Mouse (Mus musculus) lung, adult 2 months (tissue): ENCODE measurements around the gene Wdr95. TPM values are rescaled to one million over a fixed set of nuclear protein-coding genes. Genes with fewer than 3 reads are reported as not detected.

ENCODE experiments used
- DNase-seq: peaks from one replicate; pipeline ENCODE4 v3.0.0; 2022
- H3K4me1 ChIP-seq: fragments of 200-500 bp; 2 replicates; pipeline ENCODE4 v1.6.1; 2011; ENCODE audit warnings: low read length; ENCODE audit not compliant: control insufficient read depth, insufficient read depth
- H3K4me3 ChIP-seq: fragments of 200-500 bp; replicated peaks from 2 replicates; pipeline ENCODE3; 2011; ENCODE audit warnings: low read depth, mild to moderate bottlenecking, control low read depth, low read length; ENCODE audit errors: extremely low read depth
- CTCF ChIP-seq: fragments of 200-500 bp; IDR thresholded peaks from 2 replicates; pipeline ENCODE4 v1.5.1; 2011; ENCODE audit warnings: mild to moderate bottlenecking, low read length, control low read depth; ENCODE audit not compliant: insufficient read depth
- POLR2A ChIP-seq: fragments of 200-500 bp; IDR thresholded peaks from 2 replicates; pipeline ENCODE4 v1.6.1; 2011; ENCODE audit warnings: low read depth, mild to moderate bottlenecking, control low read depth, low read length, borderline replicate concordance; ENCODE audit errors: extremely low read depth
- WGBS: fragments of 180-500 bp; shearing (Covaris S2); methylation state at CpG from one replicate; pipeline ENCODE4 v1.1.7; 2018; 5-methylcytosine and 5-hydroxymethylcytosine counted together
- polyA plus RNA-seq: library from polyadenylated mRNA; depleted of rRNA; stranded (reverse); fragments of >200 nt; gene quantifications from 2 replicates; pipeline ENCODE4 v1.2.3, GENCODE M21; 2012; rRNA removed

Wdr95 gene
- polyA plus RNA-seq, 1 experiment, result 1.9 TPM

- WGBS, result 62% methylated on average over 6 of the region's 6 CpGs
- no peak overlapping the region for H3K4me3 ChIP-seq
- no peak for DNase-seq
- H3K4me1 ChIP-seq, result no peaks in the 10 kb centered on the region
- TF ChIP-seq POLR2A, result no peak
- no peak for TF ChIP-seq CTCF
Observed at GRCm38 (mm10) chr5:149648895-149649406, 120.5 kb downstream of the Wdr95 start.

GRCm38 (mm10) chr5:149649499-149650178 lies 121.2 kb downstream of the Wdr95 start:
- no peak for DNase-seq
- no peak for TF ChIP-seq CTCF
- TF ChIP-seq POLR2A, result no peak
- no peaks in the 10 kb centered on the region for H3K4me1 ChIP-seq
- WGBS, result 75% methylated on average over 14 of the region's 14 CpGs
- no peak overlapping the region for H3K4me3 ChIP-seq

- H3K4me3 ChIP-seq, result no peak overlapping the region
- no peaks in the 10 kb centered on the region for H3K4me1 ChIP-seq
- TF ChIP-seq CTCF, result no peak
- TF ChIP-seq POLR2A, result no peak
- 55% methylated on average over 4 of the region's 4 CpGs for WGBS
- DNase-seq, result no peak
Observed at GRCm38 (mm10) chr5:149650179-149650553, 121.7 kb downstream of the Wdr95 start.

- DNase-seq, result no peak
- Histone ChIP-seq H3K4me1 (no peaks in the 10 kb centered on the region), H3K4me3 (no peak overlapping the region)
- 88% methylated on average over 9 of the region's 9 CpGs for WGBS
- TF ChIP-seq POLR2A, result no peak
- TF ChIP-seq CTCF, result no peak
Observed at GRCm38 (mm10) chr5:149655636-149656035, 127.2 kb downstream of the Wdr95 start.

GRCm38 (mm10) chr5:149658022-149658421 lies 129.5 kb downstream of the Wdr95 start:
- DNase-seq, result no peak
- no peaks in the 10 kb centered on the region for H3K4me1 ChIP-seq
- WGBS, result 55% methylated on average over 3 of the region's 3 CpGs
- no peak overlapping the region for H3K4me3 ChIP-seq
- no peak for TF ChIP-seq CTCF

- TF ChIP-seq CTCF (no peak), POLR2A (no peak)
- WGBS, result 60% methylated on average over 9 of the region's 9 CpGs
- no peak for DNase-seq
- H3K4me3 ChIP-seq, result no peak overlapping the region
- no peaks in the 10 kb centered on the region for H3K4me1 ChIP-seq
Observed at GRCm38 (mm10) chr5:149658741-149659413, 130.4 kb downstream of the Wdr95 start.

- no peak for TF ChIP-seq POLR2A
- WGBS, result 56% methylated on average over 9 of the region's 9 CpGs
- no peak for DNase-seq
- no peaks in the 10 kb centered on the region for H3K4me1 ChIP-seq
- no peak overlapping the region for H3K4me3 ChIP-seq
Observed at GRCm38 (mm10) chr5:149659414-149659780, 130.9 kb downstream of the Wdr95 start.

GRCm38 (mm10) chr5:149661428-149661827 lies 132.9 kb downstream of the Wdr95 start:
- WGBS, result 86% methylated on average over 6 of the region's 6 CpGs
- Histone ChIP-seq H3K4me3 (no peak overlapping the region), H3K4me1 (no peaks in the 10 kb centered on the region)
- DNase-seq, result no peak
- no peak for TF ChIP-seq CTCF
- no peak for TF ChIP-seq POLR2A

Other genes with a start within 250 kb of the Wdr95 start
- gene Medag, start 116.9 kb upstream of the Wdr95 start, polyA plus RNA-seq, result 5.2 and 7.1 TPM in 2 replicates
- 0.91 and 1.5 TPM in 2 replicates for gene Tex26, start 89.0 kb upstream of the Wdr95 start, polyA plus RNA-seq
- gene Hsph1, start 107.7 kb downstream of the Wdr95 start, polyA plus RNA-seq, result 7.3 and 7.7 TPM in 2 replicates
- gene B3glct, start 149.6 kb downstream of the Wdr95 start, polyA plus RNA-seq, result 3.9 and 5.1 TPM in 2 replicates